In the genomic region with DNA sequence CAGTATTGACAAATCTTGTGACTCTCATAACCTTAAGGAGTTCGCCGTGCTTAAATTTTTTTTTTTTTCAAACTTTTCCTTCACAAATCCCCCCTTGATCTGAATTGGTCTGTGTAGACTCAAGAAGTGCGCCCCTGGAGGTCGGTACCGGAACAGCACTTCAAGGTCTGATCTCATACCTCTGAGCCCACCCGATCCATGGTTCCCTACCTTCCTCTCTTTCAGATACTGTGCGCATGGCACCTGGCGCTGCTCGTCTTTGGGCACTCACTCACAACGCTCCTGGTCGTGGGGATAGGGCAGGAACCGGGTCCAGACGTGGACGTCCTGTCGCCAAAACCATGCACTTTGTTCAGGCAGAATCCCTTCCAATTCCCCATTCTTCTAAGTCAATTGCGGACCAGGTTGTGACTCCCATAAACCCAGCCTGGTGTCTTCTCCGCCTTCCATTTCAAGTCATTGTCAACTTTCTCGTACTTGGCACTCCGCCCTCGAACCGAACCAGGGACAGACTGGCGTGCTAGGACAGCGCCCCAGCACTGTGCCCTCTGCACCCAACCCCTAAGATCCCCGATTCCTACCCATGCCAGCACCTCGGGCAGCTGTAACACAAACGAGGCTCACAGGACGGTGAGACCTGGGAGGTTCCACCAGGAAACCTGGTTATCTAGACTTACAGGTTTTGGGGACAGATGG, we compare ENCODE assay signal across 8 mouse cellular contexts. TPM values are rescaled to one million over a fixed set of nuclear protein-coding genes. Genes with fewer than 3 reads are reported as not detected.
DNase-seq lines count a peak whose midpoint lies in the region; ATAC-seq lines count a peak whose summit lies in the region.

No protein-coding gene starts in this region.

- H3K27ac ChIP-seq in hindbrain, embryonic 15.5 days (replicated peaks) = no peak overlapping the region
- H3K27ac ChIP-seq in limb, embryonic 15.5 days = no peak overlapping the region
- H3K27ac ChIP-seq in midbrain, embryonic 15.5 days = no peak overlapping the region
- no peak overlapping the region for H3K27ac ChIP-seq in stomach, embryonic 14.5 days (ENCODE audit: low read length)

- peak overlapping the region; percentile 44 for H3K4me2 ChIP-seq in hindbrain, embryonic 15.5 days
- peak overlapping the region; percentile 59 for H3K4me2 ChIP-seq in limb, embryonic 15.5 days
- peak overlapping the region; percentile 42 for H3K4me2 ChIP-seq in midbrain, embryonic 15.5 days
- peak overlapping the region; percentile 43 for H3K4me2 ChIP-seq in stomach, embryonic 14.5 days (replicated peaks; ENCODE audit: low read depth, low read length)

- H3K9ac ChIP-seq in hindbrain, embryonic 15.5 days = no peak overlapping the region
- no peak overlapping the region for H3K9ac ChIP-seq in limb, embryonic 15.5 days
- H3K9ac ChIP-seq in midbrain, embryonic 15.5 days = no peak overlapping the region
- no peak overlapping the region for H3K9ac ChIP-seq in stomach, embryonic 14.5 days (replicated peaks; ENCODE audit: low read depth, low read length)

- peak overlapping the region; percentile 17 for H3K4me3 ChIP-seq in hindbrain, embryonic 15.5 days
- H3K4me3 ChIP-seq in limb, embryonic 15.5 days = peak overlapping the region; percentile 33
- peak overlapping the region; percentile 7; the same call in 1 of the 2 replicates for H3K4me3 ChIP-seq in midbrain, embryonic 15.5 days
- peak overlapping the region; percentile 19 for H3K4me3 ChIP-seq in stomach, embryonic 14.5 days (ENCODE audit: low read depth, low read length)

- no peaks in the 10 kb centered on the region for H3K9me3 ChIP-seq in hindbrain, embryonic 15.5 days
- H3K9me3 ChIP-seq in limb, embryonic 15.5 days = no peaks in the 10 kb centered on the region
- no peaks in the 10 kb centered on the region for H3K9me3 ChIP-seq in midbrain, embryonic 15.5 days
- no peaks in the 10 kb centered on the region for H3K9me3 ChIP-seq in stomach, embryonic 14.5 days (ENCODE audit: control insufficient read depth, low read depth, low read length)

- DNase-seq in ovary, postnatal 10 days (ENCODE audit: low spot score) = peak; percentile 41
- DNase-seq in ovary, adult 18-20 months (ENCODE audit: low spot score) = no peak
- peak; percentile 92 to 95 for DNase-seq in cerebellum, postnatal 10 days

- no peaks in the 10 kb centered on the region for H3K36me3 ChIP-seq in hindbrain, embryonic 15.5 days
- H3K36me3 ChIP-seq in limb, embryonic 15.5 days = no peaks in the 10 kb centered on the region
- H3K36me3 ChIP-seq in midbrain, embryonic 15.5 days (replicated peaks) = no peaks in the 10 kb centered on the region
- no peaks in the 10 kb centered on the region for H3K36me3 ChIP-seq in stomach, embryonic 14.5 days (ENCODE audit: control insufficient read depth, insufficient read depth, low read length)

- peaks cover 11% of the 10 kb centered on the region; the same call in 1 of the 2 replicates for H3K4me1 ChIP-seq in hindbrain, embryonic 15.5 days (replicated peaks)
- H3K4me1 ChIP-seq in limb, embryonic 15.5 days = peaks cover 13% of the 10 kb centered on the region
- peaks cover 16% of the 10 kb centered on the region; the same call in 1 of the 2 replicates for H3K4me1 ChIP-seq in midbrain, embryonic 15.5 days
- H3K4me1 ChIP-seq in stomach, embryonic 14.5 days (ENCODE audit: control insufficient read depth, insufficient read depth, low read length) = 0 out of 2 replicates have a peak, but pooled peaks cover 6% of the 10 kb centered on the region

- WGBS in hindbrain, embryonic 15.5 days = 5% methylated on average over 27 of the region's 27 CpGs
- WGBS in limb, embryonic 15.5 days = 3% methylated on average over 27 of the region's 27 CpGs
- WGBS in midbrain, embryonic 15.5 days = 4% methylated on average over 27 of the region's 27 CpGs
- WGBS in stomach, embryonic 14.5 days = 4% methylated on average over 27 of the region's 27 CpGs

- peak; percentile 41; the same call in 1 of the 2 replicates for ATAC-seq in frontal cortex, adult (ENCODE audit: low TSS enrichment)
- peak; percentile 51; the same call in 1 of the 2 replicates for ATAC-seq in hindbrain, embryonic 15.5 days (ENCODE audit: low FRiP score, low read depth)
- ATAC-seq in limb, embryonic 15.5 days (ENCODE audit: insufficient number of reproducible peaks, low FRiP score, low TSS enrichment, low read depth) = no peak
- ATAC-seq in midbrain, embryonic 15.5 days (replicated peaks) = 0 out of 2 replicates have a peak, but pooled peaks have one; percentile 27
- 0 out of 2 replicates have a peak, but pooled peaks have one; percentile 42 for ATAC-seq in stomach, embryonic 14.5 days (ENCODE audit: insufficient number of reproducible peaks, insufficient read depth, low FRiP score, low read depth)

- peaks cover 22% of the 10 kb centered on the region for H3K27me3 ChIP-seq in hindbrain, embryonic 15.5 days
- peaks cover 59% of the 10 kb centered on the region for H3K27me3 ChIP-seq in limb, embryonic 15.5 days
- peaks cover 30% of the 10 kb centered on the region; the same call in 1 of the 2 replicates for H3K27me3 ChIP-seq in midbrain, embryonic 15.5 days (replicated peaks)
- H3K27me3 ChIP-seq in stomach, embryonic 14.5 days (ENCODE audit: control insufficient read depth, insufficient read depth, low read length) = peaks cover 20% of the 10 kb centered on the region

RNA-seq across cellular contexts. Expression of a gene that starts 0.7 kb away (rescaled TPM):
- 0.23 and 0.52 TPM in 2 replicates for polyA plus RNA-seq in hindbrain, embryonic 15.5 days (2015; fragmentation: Nextera tagmentation; extraction: Ambion mirVana)
- 12.4 and 14.5 TPM in 2 replicates for polyA plus RNA-seq in limb, embryonic 15.5 days (2015; fragmentation: Nextera tagmentation; extraction: Ambion mirVana)
- polyA plus RNA-seq in midbrain, embryonic 15.5 days (2015; fragmentation: Nextera tagmentation; extraction: Ambion mirVana) = 0.30 and 0.32 TPM in 2 replicates
- polyA plus RNA-seq in stomach, embryonic 14.5 days (2014; fragmentation: Nextera tagmentation; extraction: Ambion mirVana) = 3.0 and 3.8 TPM in 2 replicates

RNA-seq across cellular contexts. Expression of a gene that starts 2.6 kb away (rescaled TPM):
- polyA plus RNA-seq in hindbrain, embryonic 15.5 days (2015; fragmentation: Nextera tagmentation; extraction: Ambion mirVana) = 0.14 and 0.16 TPM in 2 replicates
- polyA plus RNA-seq in limb, embryonic 15.5 days (2015; fragmentation: Nextera tagmentation; extraction: Ambion mirVana) = 2.5 and 2.7 TPM in 2 replicates
- polyA plus RNA-seq in midbrain, embryonic 15.5 days (2015; fragmentation: Nextera tagmentation; extraction: Ambion mirVana) = 0.08 and 0.13 TPM in 2 replicates
- polyA plus RNA-seq in stomach, embryonic 14.5 days (2014; fragmentation: Nextera tagmentation; extraction: Ambion mirVana) = 0.36 and 0.53 TPM in 2 replicates

RNA-seq across cellular contexts. Expression of a gene that starts 14.2 kb away (rescaled TPM):
- polyA plus RNA-seq in hindbrain, embryonic 15.5 days (2015; fragmentation: Nextera tagmentation; extraction: Ambion mirVana) = 0.12 and 0.26 TPM in 2 replicates
- 0.12 and 0.28 TPM in 2 replicates for polyA plus RNA-seq in limb, embryonic 15.5 days (2015; fragmentation: Nextera tagmentation; extraction: Ambion mirVana)
- polyA plus RNA-seq in midbrain, embryonic 15.5 days (2015; fragmentation: Nextera tagmentation; extraction: Ambion mirVana) = 0.17 and 0.20 TPM in 2 replicates
- 0.17 TPM in 1 of 2 replicates, not detected in the other for polyA plus RNA-seq in stomach, embryonic 14.5 days (2014; fragmentation: Nextera tagmentation; extraction: Ambion mirVana)

RNA-seq across cellular contexts. Expression of a gene that starts 14.6 kb away (rescaled TPM):
- polyA plus RNA-seq in hindbrain, embryonic 15.5 days (2015; fragmentation: Nextera tagmentation; extraction: Ambion mirVana) = not detected in 2 replicates
- 0.05 and 0.13 TPM in 2 replicates for polyA plus RNA-seq in limb, embryonic 15.5 days (2015; fragmentation: Nextera tagmentation; extraction: Ambion mirVana)
- not detected in 2 replicates for polyA plus RNA-seq in midbrain, embryonic 15.5 days (2015; fragmentation: Nextera tagmentation; extraction: Ambion mirVana)
- 0.06 and 0.27 TPM in 2 replicates for polyA plus RNA-seq in stomach, embryonic 14.5 days (2014; fragmentation: Nextera tagmentation; extraction: Ambion mirVana)

RNA-seq across cellular contexts. Expression of a gene that starts 56.1 kb away (rescaled TPM):
- 11.1 and 12.6 TPM in 2 replicates for polyA plus RNA-seq in hindbrain, embryonic 15.5 days (2015; fragmentation: Nextera tagmentation; extraction: Ambion mirVana)
- 3.5 and 4.3 TPM in 2 replicates for polyA plus RNA-seq in limb, embryonic 15.5 days (2015; fragmentation: Nextera tagmentation; extraction: Ambion mirVana)
- polyA plus RNA-seq in midbrain, embryonic 15.5 days (2015; fragmentation: Nextera tagmentation; extraction: Ambion mirVana) = 12.0 and 13.3 TPM in 2 replicates
- 3.8 and 5.2 TPM in 2 replicates for polyA plus RNA-seq in stomach, embryonic 14.5 days (2014; fragmentation: Nextera tagmentation; extraction: Ambion mirVana)
